Mouse (Mus musculus): ENCODE measurements around the gene Ube2i. TPM values are rescaled to one million over a fixed set of nuclear protein-coding genes. Genes with fewer than 3 reads are reported as not detected.

Ube2i gene
- polyA plus RNA-seq, 1 experiment from 2014 or later, result 611 TPM

DNA sequence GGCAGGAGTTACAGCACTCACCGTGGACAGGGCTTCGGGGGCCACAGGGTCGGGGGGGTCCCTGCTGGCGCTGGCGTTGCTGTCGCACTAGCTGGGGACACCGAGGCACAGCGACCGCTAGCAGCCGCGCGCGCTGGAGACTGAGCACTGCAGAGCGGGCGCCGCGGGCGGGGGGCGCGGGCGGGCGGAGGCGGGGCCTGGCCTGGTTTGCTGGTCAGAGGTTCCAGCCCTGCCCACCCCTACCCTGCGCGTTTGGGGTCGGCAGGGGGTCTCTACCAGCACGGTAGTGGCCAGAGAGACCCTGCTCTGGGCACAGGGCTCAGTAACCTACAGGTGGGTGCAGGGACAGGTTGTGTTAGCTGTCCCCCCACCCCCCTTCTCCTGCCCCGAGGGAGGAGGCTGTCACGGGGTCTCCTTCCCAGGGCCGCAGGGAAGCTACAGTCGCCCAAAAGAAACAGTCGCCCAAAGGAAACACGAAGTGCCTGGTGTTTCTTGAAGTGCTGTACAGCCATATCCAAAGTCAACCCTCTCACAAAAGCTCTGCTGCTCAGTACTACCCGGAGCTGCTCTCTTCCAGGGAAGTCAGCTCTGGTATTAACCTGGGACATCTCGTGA lies 18.2 kb downstream of the Ube2i start, which contains the start of gene Baiap3:
Baiap3 (minus strand) TSS at position 225 of the 615 bp plus-strand sequence.
- H3K27ac ChIP-seq (ENCODE audit: low read length), result no peak within 1 kb of the TSS
- H3K27me3 ChIP-seq (ENCODE audit: insufficient read depth, low read length), result peaks cover 19% of the 10 kb centered on the region
- H3K4me1 ChIP-seq (ENCODE audit: insufficient read depth, low read length), result peaks cover 14% of the 10 kb centered on the region; the same call in 1 of the 2 replicates
- WGBS, result 3% methylated on average over 32 of the region's 35 CpGs
- H3K4me3 ChIP-seq (ENCODE audit: low read length), result peak within 1 kb of the TSS; percentile 46
- ATAC-seq (ENCODE audit: low FRiP score, low TSS enrichment), result peak; percentile 29
- peaks cover 17% of the 10 kb centered on the region for H3K36me3 ChIP-seq (ENCODE audit: insufficient read depth, low read length)
- peak within 1 kb of the TSS; percentile 56 for H3K9ac ChIP-seq (replicated peaks; ENCODE audit: low read length)
- peak within 1 kb of the TSS; percentile 77 for H3K4me2 ChIP-seq (replicated peaks; ENCODE audit: low read depth, low read length)
- H3K9me3 ChIP-seq (ENCODE audit: low read length), result no peaks in the 10 kb centered on the region

DNA sequence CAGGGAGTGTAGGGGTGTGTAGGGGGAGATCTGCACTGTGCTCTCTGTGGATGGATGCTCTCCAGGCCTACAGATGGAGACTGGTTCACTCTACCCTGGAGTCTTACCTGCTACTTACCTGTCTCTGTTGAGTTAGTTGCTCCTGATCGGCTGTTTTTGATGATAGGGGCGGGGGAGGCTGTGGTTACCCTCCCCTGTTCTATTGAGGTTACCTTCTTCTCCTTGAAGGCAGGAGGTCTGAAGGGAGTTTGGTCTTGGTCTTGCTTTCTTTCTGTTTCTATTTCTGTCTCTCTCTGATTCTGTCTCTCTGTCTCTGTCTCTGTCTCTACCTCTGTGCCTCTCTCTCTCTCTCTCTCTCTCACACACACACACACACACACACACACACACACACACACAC lies 19.3 kb downstream of the Ube2i start:
- H3K36me3 ChIP-seq (ENCODE audit: insufficient read depth, low read length), result peaks cover 14% of the 10 kb centered on the region
- peaks cover 19% of the 10 kb centered on the region for H3K27me3 ChIP-seq (ENCODE audit: insufficient read depth, low read length)
- peaks cover 14% of the 10 kb centered on the region; the same call in 1 of the 2 replicates for H3K4me1 ChIP-seq (ENCODE audit: insufficient read depth, low read length)
- 47% methylated on average over 2 of the region's 2 CpGs for WGBS
- no peak overlapping the region for H3K4me3 ChIP-seq (ENCODE audit: low read length)
- no peaks in the 10 kb centered on the region for H3K9me3 ChIP-seq (ENCODE audit: low read length)
- no peak overlapping the region for H3K9ac ChIP-seq (replicated peaks; ENCODE audit: low read length)
- no peak for ATAC-seq (ENCODE audit: low FRiP score, low TSS enrichment)
- H3K4me2 ChIP-seq (replicated peaks; ENCODE audit: low read depth, low read length), result no peak overlapping the region
- H3K27ac ChIP-seq (ENCODE audit: low read length), result no peak overlapping the region

DNA sequence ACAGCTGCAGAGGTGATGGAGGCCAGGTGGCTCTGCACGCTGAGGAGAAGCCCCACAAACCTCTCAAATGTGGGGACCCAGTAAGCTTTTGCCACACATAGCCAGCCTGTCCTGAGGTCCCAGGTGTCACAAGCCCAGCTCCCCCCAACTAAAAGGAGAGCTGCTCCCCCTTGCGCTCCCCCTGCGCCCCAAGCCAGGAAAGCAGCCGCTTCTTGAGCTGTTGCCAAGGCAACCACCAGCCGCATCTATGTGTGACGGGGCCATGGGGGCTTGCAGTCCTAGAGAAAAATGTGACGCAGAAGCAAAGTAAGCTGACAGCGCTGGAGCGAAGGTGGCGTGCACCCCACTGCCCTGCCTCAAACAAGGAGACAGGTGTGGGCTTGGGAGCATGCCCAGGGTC lies 20.7 kb downstream of the Ube2i start:
- Histone ChIP-seq H3K27ac (ENCODE audit: low read length) (no peak overlapping the region), H3K4me3 (ENCODE audit: low read length) (no peak overlapping the region), H3K36me3 (ENCODE audit: insufficient read depth, low read length) (peaks cover 3% of the 10 kb centered on the region; the same call in 1 of the 2 replicates), H3K4me2 (replicated peaks; ENCODE audit: low read depth, low read length) (no peak overlapping the region), H3K9me3 (ENCODE audit: low read length) (no peaks in the 10 kb centered on the region), H3K4me1 (ENCODE audit: insufficient read depth, low read length) (peaks cover 14% of the 10 kb centered on the region; the same call in 1 of the 2 replicates), H3K9ac (replicated peaks; ENCODE audit: low read length) (no peak overlapping the region), H3K27me3 (ENCODE audit: insufficient read depth, low read length) (peaks cover 19% of the 10 kb centered on the region)
- WGBS, result 40% methylated on average over 10 of the region's 10 CpGs
- ATAC-seq (ENCODE audit: low FRiP score, low TSS enrichment), result no peak

DNA sequence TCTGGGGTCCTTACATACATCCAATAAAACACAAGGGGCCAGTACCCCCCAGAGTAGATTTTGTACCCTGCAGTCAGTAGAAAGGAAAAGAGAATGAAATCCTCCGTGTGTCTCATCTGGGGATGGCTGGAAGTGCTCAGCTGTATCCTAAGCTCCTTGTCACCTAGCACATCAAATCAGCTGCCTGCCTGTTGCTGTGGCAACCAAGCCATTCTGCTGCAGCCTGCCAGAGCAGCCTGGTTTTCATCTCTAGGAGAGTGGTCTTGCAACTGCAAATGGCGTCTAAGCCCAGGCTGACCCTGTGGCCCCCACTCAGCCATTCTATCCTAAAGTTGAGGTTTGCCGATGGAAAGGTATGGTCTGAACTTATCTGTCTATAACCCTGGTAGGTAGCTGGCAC lies 21.8 kb downstream of the Ube2i start:
- Histone ChIP-seq H3K4me2 (replicated peaks; ENCODE audit: low read depth, low read length) (no peak overlapping the region), H3K9me3 (ENCODE audit: low read length) (no peaks in the 10 kb centered on the region), H3K27me3 (ENCODE audit: insufficient read depth, low read length) (peaks cover 19% of the 10 kb centered on the region), H3K27ac (ENCODE audit: low read length) (no peak overlapping the region), H3K4me3 (ENCODE audit: low read length) (no peak overlapping the region), H3K9ac (replicated peaks; ENCODE audit: low read length) (no peak overlapping the region), H3K36me3 (ENCODE audit: insufficient read depth, low read length) (no peaks in the 10 kb centered on the region), H3K4me1 (ENCODE audit: insufficient read depth, low read length) (peaks cover 10% of the 10 kb centered on the region; the same call in 1 of the 2 replicates)
- ATAC-seq (ENCODE audit: low FRiP score, low TSS enrichment), result no peak
- WGBS, result 45% methylated on average over 3 of the region's 3 CpGs

DNA sequence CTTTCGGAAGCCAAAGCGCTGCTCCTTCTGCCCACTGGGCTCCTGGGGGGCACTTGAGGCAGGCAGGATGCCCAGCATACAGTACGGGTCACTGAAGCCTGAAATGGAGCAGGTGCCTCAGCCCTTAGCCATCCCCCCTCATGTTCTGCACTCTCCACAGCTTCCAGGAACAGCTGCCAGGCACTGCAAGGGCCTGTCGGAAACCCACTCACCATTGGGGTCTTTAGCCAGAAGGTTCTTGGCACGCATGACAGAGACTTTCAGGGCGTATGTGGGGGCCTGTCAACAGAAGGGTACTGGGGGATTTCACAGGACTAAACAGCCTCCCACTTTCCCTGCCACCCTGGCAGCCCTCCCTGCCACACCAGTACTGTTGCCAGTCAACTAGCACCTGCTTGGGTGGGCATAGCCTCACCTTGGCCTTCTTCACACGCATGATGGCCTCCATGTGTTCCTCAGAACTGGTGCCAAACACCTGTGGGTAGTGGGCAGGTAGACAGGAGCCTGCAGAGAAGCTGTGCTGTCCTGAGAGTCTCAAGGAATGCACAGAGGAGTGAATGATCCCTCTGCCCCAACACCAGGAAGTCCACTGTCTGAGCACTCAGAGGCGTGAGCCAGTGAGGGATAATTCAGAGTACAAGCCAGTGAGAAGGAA lies 24.1 kb downstream of the Ube2i start:
- H3K27me3 ChIP-seq (ENCODE audit: insufficient read depth, low read length), result peaks cover 11% of the 10 kb centered on the region
- H3K36me3 ChIP-seq (ENCODE audit: insufficient read depth, low read length), result no peaks in the 10 kb centered on the region
- no peak overlapping the region for H3K4me3 ChIP-seq (ENCODE audit: low read length)
- no peak for ATAC-seq (ENCODE audit: low FRiP score, low TSS enrichment)
- H3K27ac ChIP-seq (ENCODE audit: low read length), result no peak overlapping the region
- H3K4me1 ChIP-seq (ENCODE audit: insufficient read depth, low read length), result no peaks in the 10 kb centered on the region
- H3K9ac ChIP-seq (replicated peaks; ENCODE audit: low read length), result no peak overlapping the region
- no peak overlapping the region for H3K4me2 ChIP-seq (replicated peaks; ENCODE audit: low read depth, low read length)
- 74% methylated on average over 8 of the region's 8 CpGs for WGBS
- H3K9me3 ChIP-seq (ENCODE audit: low read length), result no peaks in the 10 kb centered on the region

DNA sequence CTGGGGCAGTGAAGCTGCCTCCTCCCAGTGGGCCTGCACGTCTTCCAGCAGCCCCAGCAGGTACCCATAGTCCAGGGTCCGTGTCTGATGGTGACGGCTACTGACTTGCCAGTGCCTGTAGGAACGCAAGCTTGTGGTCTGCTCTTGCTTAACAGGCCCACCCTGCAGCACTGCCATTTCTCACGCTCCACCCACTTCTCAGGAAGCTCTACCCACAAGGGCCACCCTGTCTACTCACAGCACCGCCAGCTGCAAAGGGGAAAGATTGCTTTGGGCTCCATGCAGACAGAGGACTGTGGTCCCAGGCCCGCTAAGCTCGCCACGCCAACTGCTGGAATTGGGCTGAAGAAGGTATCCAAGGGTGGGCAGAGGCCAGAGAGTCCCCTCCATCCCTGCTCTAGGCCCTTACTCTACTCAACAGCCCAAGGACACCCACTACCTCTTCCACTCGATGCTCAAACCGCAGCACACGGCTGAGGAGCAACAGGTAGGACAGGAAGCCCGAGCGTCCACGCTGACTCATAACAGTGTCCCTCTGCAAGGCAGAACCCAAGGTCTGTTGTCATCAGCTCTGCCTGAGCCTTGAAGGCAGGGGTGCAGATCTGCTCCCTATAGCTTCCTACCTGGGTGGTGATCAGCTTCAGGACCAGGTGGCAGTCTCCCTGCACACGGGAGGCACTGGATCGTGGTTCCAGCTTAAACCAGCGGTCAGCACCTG lies 26.2 kb downstream of the Ube2i start:
- Histone ChIP-seq H3K4me3 (ENCODE audit: low read length) (no peak overlapping the region), H3K9me3 (ENCODE audit: low read length) (no peaks in the 10 kb centered on the region), H3K9ac (replicated peaks; ENCODE audit: low read length) (no peak overlapping the region), H3K4me2 (replicated peaks; ENCODE audit: low read depth, low read length) (no peak overlapping the region), H3K27me3 (ENCODE audit: insufficient read depth, low read length) (0 out of 2 replicates have a peak, but pooled peaks cover 3% of the 10 kb centered on the region), H3K4me1 (ENCODE audit: insufficient read depth, low read length) (no peaks in the 10 kb centered on the region), H3K27ac (ENCODE audit: low read length) (no peak overlapping the region), H3K36me3 (ENCODE audit: insufficient read depth, low read length) (peaks cover 14% of the 10 kb centered on the region)
- ATAC-seq (ENCODE audit: low FRiP score, low TSS enrichment), result no peak
- 76% methylated on average over 18 of the region's 18 CpGs for WGBS

DNA sequence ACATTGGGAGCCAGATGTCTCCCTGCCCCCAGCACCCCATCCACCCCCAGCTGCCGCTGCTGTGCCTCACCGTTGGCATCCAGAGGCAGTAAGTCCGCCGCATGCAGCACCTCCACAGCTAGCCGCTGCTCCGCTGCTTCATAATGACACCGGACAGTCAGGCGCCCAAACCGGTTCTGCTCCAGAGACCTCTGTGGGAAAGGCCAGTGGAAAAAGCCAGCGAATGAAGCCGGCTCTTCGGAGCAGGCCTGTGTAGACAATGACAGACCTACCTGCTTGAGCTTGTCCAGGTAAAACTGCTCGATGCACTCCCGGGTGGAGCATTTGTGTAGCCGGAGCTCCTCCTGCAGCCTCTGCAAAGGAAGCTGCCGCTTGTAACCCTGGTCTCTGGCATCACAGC lies 30.2 kb downstream of the Ube2i start:
- no peaks in the 10 kb centered on the region for H3K27me3 ChIP-seq (ENCODE audit: insufficient read depth, low read length)
- peaks cover 15% of the 10 kb centered on the region for H3K4me1 ChIP-seq (ENCODE audit: insufficient read depth, low read length)
- H3K9ac ChIP-seq (replicated peaks; ENCODE audit: low read length), result no peak overlapping the region
- 73% methylated on average over 16 of the region's 16 CpGs for WGBS
- no peaks in the 10 kb centered on the region for H3K9me3 ChIP-seq (ENCODE audit: low read length)
- ATAC-seq (ENCODE audit: low FRiP score, low TSS enrichment), result no peak
- no peak overlapping the region for H3K27ac ChIP-seq (ENCODE audit: low read length)
- H3K4me2 ChIP-seq (replicated peaks; ENCODE audit: low read depth, low read length), result no peak overlapping the region
- H3K36me3 ChIP-seq (ENCODE audit: insufficient read depth, low read length), result peaks cover 20% of the 10 kb centered on the region
- no peak overlapping the region for H3K4me3 ChIP-seq (ENCODE audit: low read length)

DNA sequence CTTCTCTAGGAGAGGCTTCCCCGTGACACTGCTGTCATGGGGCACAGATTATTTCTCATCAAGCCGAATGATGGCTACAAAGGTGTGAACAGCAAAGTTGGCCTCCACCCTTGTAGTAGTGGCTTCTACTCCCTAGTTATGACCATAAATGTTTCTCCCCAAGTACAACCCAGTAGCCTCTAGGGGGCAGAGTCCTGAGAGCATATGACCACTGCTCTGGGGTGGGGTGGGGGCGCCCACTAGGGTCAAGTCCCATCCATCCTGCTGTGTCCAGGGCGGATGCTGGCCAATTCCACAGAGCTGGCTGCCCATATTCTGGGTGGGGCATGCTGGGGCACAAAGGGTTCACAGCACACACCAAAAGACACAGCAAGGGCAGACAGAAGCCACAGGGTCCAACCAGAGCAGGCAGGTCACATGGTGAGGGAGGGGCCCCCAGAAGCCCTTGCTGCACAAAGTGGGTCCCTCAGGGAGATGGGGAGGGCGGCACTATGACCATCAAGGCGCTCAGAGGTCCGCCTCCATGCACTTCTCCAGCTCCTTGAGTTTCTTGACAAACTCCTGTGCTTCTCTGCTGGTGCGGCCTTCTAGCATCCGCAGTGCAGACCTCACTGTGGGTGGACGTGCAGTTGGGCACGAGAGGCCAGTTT lies 31.2 kb downstream of the Ube2i start:
- no peak overlapping the region for H3K4me2 ChIP-seq (replicated peaks; ENCODE audit: low read depth, low read length)
- H3K27me3 ChIP-seq (ENCODE audit: insufficient read depth, low read length), result no peaks in the 10 kb centered on the region
- no peak overlapping the region for H3K4me3 ChIP-seq (ENCODE audit: low read length)
- H3K9me3 ChIP-seq (ENCODE audit: low read length), result no peaks in the 10 kb centered on the region
- no peak overlapping the region for H3K9ac ChIP-seq (replicated peaks; ENCODE audit: low read length)
- peaks cover 20% of the 10 kb centered on the region for H3K36me3 ChIP-seq (ENCODE audit: insufficient read depth, low read length)
- WGBS, result 85% methylated on average over 11 of the region's 11 CpGs
- H3K4me1 ChIP-seq (ENCODE audit: insufficient read depth, low read length), result peaks cover 18% of the 10 kb centered on the region
- H3K27ac ChIP-seq (ENCODE audit: low read length), result no peak overlapping the region
- ATAC-seq (ENCODE audit: low FRiP score, low TSS enrichment), result no peak

DNA sequence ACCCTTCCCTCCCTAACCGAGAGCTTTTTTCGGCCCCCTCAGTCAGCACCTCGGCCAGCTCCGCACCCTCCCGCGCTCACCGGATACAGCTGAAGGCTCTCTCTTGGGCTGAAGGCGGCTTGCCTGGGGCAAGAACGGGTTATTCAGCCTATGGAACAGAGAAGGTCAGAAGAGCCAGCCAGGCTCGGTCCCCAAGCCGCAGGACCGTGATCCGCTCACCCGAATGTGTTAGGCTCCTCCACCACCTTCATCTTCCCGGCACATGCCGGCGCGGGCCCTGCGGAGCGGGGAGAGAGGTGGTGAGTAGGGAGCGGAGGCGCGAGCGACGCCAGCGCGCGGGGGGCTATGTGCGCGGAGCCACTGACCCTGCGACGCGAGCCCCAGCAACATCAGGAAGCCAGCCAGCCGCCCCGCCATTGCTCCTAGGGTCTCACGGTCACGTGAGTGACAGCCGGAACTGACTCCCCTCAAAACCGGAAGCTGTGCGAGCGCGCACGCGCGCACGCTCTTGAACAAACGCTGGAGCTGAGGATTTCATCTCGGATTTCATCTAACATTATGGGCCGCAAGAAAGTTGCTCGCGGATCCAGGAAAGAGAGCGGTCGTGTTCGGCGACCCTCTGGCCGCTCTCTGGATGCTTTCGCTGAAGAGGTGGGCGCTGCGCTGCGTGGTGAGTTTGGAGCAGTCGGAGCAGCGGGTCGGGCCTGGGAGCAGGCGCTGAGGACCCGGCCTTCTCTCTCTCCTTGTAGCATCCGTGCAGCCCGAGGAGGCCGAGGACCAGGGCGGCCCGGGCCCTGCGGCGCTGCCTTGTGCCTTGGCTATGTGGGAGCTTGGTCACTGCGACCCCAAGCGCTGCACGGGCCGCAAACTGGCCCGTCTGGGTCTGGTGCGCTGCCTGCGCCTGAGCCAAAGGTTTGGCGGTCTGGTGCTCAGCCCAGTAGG lies 34.5 kb downstream of the Ube2i start, which contains the start of the genes Gnptg and Tsr3:
Gnptg (minus strand) TSS at position 430 of the 942 bp plus-strand sequence.
Tsr3 (plus strand) TSS at position 476 of the 942 bp plus-strand sequence.
- Histone ChIP-seq H3K36me3 (ENCODE audit: insufficient read depth, low read length) (peaks cover 28% of the 10 kb centered on the region), H3K4me1 (ENCODE audit: insufficient read depth, low read length) (peaks cover 18% of the 10 kb centered on the region), H3K27me3 (ENCODE audit: insufficient read depth, low read length) (no peaks in the 10 kb centered on the region), H3K4me3 (ENCODE audit: low read length) (peak within 1 kb of the TSS; percentile 98), H3K9ac (replicated peaks; ENCODE audit: low read length) (peak within 1 kb of the TSS; percentile 89), H3K27ac (ENCODE audit: low read length) (peak within 1 kb of the TSS; percentile 86), H3K9me3 (ENCODE audit: low read length) (no peaks in the 10 kb centered on the region), H3K4me2 (replicated peaks; ENCODE audit: low read depth, low read length) (peak within 1 kb of the TSS; percentile 75)
- ATAC-seq (ENCODE audit: low FRiP score, low TSS enrichment), result peak; percentile 88
- under 1% methylated on average over 80 of the region's 80 CpGs for WGBS

All from kidney, embryonic 16.5 days (tissue).